Mouse (Mus musculus) thymus, adult 18-20 months (tissue): ENCODE measurements around the gene Hal.
A peak's percentile ranks its signal among the peaks of the same experiment; 100 is the strongest.
"Not testable (repeated sequence)": the region's sequence is repeated elsewhere in the genome, so short reads cannot be mapped to it uniquely, and the experiment has no call there.

Experiments
- DNase-seq, 2 experiments: peaks; one replicate each; pipeline ENCODE4 v3.0.0; 2022; ENCODE audit warnings: mixed read lengths in 2 of 2

The Hal gene

DNA sequence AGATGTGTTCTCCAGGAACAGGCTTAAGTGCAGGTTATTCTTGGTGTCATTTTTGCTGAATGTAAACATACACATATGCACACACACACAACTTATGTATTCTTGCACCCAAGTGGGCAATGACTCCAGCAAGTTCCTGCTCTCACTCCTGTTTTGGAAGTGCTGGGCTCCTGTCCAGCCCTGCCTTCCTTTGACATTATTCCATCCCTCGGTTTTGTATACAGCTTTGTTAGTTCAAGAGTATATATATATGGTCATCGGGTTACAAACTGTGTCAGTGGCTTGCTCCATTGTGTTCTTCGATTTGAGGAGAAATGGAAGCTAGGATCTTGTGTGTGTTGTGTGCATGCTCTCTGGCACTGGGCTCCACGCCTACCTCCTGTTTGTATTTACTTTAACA is 29.6 kb downstream of the Hal start:
- no peak for DNase-seq

GRCm38 (mm10) chr10:93518620-93519019 is 30.1 kb downstream of the Hal start:
- DNase-seq, result no peak

DNA sequence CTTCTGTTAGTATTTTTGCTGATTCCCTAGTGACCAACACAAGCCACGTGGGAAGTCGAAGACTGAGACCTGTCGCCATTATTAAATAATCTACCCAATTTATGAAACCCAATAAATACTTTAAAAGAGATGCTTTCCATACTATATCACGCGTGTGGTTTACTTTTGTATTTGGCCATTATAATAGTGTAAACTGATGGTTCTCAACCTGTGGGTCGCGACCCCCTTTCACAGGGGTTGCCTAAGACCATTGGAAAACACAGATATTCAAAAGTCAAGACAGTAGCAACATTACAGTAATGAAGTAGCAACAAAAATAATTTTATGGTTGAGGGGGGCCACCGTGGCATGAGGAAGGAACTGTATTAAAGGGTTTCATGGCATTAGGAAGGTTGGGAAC is 30.6 kb downstream of the Hal start:
- no peak for DNase-seq

DNA sequence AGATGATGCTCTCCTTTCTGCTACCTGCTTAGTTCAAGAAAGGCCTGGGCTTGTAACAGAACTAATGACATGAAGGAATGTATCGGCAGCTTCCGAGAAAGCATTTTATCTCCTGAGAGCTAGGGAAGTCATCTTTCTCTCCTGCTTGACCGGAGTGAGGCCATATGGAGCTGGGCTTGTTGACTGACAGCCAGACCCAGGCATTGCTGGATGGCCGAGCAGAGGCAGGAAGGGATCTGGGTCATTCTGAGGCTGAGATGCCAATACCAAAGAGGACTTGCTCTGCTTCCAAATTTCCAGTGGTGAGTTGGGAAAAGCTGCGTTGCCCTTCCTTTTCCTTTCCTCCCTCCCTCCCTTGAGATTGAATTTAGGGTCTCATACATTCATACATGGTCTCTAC is 31.2 kb downstream of the Hal start:
- no peak for DNase-seq

DNA sequence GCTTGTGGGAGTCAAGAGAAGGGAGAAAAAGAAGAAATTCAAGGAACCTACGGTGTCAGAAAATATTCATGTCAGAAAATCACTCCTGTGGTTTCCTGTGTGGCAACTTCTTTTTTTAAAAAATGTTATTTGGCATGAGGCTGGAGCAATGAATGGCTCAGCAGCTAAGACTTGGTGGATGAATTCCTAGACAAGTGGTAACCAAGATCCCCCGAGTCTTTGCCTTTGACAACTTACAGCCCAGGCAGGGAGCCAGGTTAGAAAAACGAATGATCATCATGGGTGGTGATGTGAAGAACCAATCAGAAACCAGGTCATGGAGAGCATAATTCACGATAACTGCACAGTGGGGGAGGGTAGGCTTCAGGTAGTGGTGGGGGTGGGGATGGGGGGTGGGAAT is 32.4 kb downstream of the Hal start:
- DNase-seq, result no peak

DNA sequence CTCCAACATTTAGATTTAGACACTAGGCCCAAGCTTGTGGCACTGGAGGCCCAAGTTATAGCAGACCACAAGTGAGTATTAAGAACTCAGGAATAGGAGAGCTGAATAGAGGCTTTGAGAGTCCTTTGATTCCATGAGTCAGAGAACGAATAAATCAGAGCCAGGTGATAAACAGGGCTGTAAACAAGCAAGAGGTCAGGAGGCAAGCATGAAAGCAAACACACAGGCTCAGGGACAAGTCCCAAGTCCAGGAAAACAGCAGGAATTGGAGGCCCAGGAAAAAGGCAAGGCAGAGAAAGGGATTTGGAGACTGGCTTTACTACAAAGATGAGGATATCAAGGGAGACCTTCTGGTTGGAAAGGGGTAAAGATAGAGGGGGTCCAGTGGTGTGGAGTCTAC is 36.8 kb downstream of the Hal start:
- DNase-seq, result no peak

DNA sequence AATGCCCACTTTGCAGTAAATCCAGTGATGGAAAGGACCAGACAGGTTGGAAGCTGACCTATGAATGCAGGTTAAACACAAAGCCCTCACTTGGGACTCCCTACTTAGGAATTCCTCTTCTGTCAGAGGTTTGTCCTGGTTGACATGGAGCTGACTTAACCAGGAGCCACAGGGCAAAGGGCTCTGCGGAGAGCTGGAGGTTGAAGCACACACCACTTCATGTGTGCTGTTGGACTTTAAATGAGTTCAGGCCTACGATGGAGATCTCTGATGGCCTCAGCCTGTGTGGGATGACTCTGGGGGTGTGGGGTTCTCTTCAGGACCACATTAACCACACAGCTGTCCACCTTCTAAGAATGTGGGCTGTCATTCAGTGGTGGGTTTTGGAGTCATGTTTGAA is 49.7 kb downstream of the Hal start:
- no peak for DNase-seq

DNA sequence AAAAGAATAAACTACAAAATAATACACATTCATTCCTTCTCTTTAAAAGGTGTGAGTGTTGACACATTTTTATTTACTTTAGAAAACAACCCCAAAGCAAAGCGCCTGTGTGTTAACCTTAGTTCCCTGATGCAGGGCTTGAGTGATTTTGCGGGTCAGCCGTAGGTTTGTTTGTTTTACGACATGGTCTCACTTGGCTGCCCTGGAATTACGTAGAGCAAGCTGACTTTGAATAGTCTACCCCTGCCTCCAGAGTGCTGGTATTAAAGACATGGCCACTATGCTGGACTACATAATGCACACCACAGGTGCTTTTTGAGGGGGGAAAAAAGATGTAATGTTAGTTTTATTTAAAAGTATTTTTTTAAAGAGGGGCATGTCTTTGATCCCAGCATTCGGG is 50.2 kb downstream of the Hal start:
- DNase-seq, result no peak

DNA sequence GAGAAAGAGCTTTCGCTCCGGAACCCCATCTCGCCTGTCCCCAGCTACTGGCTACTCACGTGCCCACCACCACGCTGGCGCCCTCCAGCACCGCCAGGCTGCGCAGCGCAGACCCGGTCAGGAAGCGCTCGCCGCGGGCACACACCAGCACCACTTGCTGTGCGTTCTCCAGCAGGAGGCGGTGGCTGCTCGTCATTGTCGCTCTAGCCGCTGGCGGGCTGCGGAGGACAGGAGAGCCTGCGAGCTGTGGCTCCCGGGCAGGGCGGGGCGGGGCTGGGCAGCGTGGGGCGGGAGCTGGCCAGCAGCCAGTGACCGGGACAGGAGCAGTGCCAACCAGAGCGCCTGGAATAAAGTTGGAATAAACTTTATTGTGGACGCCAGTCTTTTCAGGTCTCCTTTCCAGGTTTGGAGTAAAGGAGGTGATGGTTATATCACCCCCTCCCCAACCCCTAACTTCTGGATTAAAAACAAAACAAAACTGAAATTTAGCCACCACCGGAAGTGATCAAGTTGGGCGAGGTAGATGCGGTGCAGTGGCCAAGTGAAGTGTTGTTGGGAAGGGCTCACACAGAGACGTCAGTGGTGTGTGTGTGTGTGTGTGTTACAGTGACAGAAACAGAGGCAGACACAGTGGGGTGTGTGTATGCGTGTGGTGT is 51.3 kb downstream of the Hal start, which contains the start of gene Amdhd1:
TSS of gene Amdhd1 (minus strand) at position 259 of the 656 bp plus-strand sequence.
- peak; percentile 75 to 82 for DNase-seq

- peak in 1 of 2 experiments; percentile 16 for DNase-seq
These were observed 52.1 kb downstream of the Hal start, which contains the start of gene Ccdc38 for GRCm38 (mm10) chr10:93540431-93541210. Gene Ccdc38 (plus strand): TSS chr10:93540632.

GRCm38 (mm10) chr10:93541585-93541984 is 53.0 kb downstream of the Hal start:
- DNase-seq, result no peak

GRCm38 (mm10) chr10:93542356-93542755 is 53.8 kb downstream of the Hal start:
- no peak for DNase-seq

- no peak for DNase-seq
These were observed 54.6 kb downstream of the Hal start for GRCm38 (mm10) chr10:93543176-93543575.

DNA sequence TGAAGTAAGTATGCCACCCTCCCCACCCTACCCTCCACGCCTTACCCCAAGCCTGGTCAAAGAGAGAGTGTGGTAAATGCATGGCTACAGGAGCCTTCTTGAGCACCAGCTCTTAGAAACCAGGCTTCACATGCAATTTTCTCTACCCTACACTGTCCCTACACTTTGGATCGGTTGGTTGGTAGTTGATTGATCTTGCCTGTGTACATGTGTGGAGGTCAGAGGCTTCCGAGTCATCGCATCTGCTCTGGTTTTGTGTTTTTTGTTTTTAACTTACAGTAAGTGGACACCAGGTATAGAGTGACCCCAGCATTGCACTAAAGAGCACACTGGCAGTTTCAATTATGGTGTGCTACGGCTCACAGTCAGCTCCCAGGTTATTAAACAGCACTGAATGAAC is 55.6 kb downstream of the Hal start:
- no peak for DNase-seq

DNA sequence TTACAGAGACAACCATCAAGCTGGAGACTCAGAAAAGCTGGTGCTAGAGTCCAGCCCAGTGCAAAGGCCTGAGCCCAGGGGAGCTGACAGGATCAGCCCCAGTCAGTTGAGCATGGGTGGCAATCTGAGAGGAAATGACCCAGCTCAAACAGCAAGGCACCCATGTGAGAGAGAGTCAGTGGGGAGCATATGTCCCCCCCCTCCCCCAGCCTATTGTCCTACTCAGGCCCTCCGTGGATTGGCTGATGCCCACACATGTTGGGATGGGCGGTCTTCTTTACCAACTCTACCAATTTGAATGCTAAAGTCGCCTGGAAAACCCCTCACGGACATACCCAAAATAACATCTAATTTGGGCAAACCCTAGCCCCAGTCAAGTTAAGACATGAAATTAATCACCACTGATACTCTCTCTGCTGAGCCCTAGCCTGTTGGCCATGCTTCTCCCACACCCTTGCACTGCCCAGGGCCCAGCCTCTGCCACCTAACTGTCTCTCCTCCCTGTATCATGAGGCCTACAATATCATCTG is 59.2 kb downstream of the Hal start:
- DNase-seq, result no peak

GRCm38 (mm10) chr10:93548991-93549390 is 60.4 kb downstream of the Hal start:
- peak; percentile 37 to 49 for DNase-seq

DNA sequence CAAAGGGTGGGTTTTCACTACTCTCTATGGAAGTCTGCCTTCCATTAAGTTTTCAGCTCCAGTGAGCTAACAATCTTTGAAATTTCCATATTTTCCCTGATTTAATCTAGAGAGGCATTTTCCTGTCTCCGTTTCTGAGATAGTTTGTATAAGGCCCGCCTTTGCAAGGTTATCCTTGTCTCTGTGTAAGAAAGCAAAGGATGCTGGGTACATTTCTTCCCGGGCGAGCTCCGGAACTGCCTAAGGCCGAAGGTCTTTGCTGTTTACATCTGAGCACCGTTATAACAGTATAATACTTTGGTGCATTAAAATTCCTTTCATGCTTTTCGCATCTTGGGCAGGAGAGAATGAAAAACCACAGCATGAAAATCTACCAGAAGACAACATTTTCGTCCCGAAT is 61.3 kb downstream of the Hal start:
- DNase-seq, result no peak

GRCm38 (mm10) chr10:93552596-93552995 is 64.0 kb downstream of the Hal start:
- no peak for DNase-seq

DNA sequence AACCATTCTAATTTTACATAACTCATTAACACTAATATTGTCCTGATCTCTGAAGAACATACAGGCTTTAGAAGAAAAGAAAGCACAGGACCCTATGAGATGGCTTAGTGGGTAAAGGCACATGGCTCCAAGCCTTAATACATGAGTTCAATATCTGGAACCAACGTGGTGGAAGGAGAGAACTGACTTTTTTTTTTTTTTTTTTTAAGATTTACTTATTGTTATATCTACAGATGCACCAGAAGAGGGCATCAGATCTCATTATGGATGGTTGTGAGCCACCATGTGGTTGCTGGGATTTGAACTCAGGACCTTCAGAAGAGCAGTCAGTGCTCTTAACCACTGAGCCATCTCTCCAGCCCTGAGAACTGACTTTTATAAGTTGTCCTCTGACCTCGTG is 69.4 kb downstream of the Hal start:
- DNase-seq, result not testable (repeated sequence)

DNA sequence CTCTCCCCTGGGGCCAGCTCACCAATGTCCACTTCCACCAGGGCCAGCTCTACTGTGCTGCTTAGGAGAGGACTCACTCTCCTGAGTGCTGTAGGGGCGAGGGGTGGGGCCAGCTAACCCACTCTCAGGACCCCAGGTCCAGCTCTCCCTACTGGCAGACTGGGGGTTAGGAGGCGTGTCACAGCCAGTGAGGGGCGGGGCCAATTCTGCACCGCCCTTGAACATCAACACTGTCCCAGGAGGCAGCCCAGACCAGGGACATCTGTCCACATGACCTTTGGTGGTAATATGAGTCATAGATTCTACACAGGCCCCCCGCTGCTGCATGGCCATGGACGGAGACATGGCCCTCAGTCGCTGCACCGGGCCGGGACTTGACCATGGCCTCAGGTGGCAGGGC is 71.2 kb downstream of the Hal start:
- no peak for DNase-seq

DNA sequence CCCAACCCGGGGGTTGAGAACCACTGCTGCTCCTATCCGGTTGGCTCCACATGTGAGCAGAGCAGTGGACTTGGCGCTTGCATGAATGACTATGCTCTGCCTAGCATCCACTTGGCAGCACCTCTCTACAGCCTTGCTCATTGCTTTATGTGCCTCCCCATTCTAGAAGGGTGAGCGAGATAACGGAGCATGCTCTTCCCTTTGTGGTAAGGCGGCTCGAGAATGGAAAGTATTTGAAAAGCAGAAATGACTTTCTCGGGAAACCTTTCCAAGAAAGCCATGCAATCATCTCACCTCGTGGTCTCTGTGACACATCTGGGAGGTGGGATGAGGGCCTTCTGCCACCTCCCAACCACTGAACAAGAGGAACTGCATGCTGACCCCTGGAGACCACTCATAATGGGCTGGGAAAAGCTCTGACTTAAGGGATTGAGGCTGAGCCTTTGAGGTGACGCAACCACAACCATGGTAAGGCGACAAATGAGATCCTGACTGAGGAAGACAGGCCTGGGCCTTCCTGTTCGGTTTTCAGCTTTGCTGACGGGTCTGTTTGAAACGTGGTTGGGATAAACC is 76.0 kb downstream of the Hal start:
- DNase-seq, result no peak

GRCm38 (mm10) chr10:93567066-93567465 is 78.5 kb downstream of the Hal start:
- DNase-seq, result no peak

DNA sequence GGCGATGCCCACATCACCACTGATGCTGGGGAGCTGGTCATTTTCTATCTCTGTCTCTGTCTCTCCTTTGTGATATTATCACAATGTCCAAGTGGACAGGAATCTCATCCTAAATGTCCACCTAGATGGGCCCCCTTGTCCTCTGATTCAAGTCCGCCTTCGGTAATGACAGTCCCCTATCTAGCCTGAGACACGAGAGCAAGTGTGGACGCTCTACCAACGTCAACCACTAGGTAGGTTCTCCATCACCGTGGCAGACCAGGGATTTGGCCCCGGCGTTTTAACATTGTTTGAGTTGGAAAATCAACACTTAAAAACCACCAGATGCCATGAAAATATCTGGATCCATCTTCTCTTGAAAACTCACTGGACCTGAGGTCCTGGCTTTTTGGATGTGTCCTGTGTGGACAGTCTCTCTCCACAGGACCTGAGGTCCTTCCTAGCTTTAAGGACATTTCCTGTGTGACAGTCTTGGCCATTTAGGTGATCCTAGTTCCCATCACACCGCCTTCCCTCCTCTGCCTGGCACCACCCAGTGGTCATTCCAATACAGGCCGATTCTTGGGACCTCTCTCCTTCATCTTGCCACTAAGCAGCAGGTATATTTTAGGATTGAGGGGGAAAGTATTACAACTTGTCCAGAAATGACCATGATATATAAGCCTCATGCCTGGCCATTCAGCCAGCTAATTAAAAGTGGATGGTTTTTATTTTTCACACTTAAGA is 79.4 kb downstream of the Hal start:
- no peak for DNase-seq
